Mouse (Mus musculus) liver, embryonic 14.5 days (tissue): ENCODE measurements around the gene Hmgcs2. TPM values are rescaled to one million over a fixed set of nuclear protein-coding genes. Genes with fewer than 3 reads are reported as not detected.

Experiments used
- ATAC-seq: fragments of 200-750 bp; cut with Nextera tagmentation; 2 replicates; pipeline ENCODE4 v1.8.0; 2017; ENCODE audit warnings: moderate number of reproducible peaks, mild to moderate bottlenecking, moderate library complexity; ENCODE audit not compliant: insufficient read depth
- DNase-seq, 3 experiments: peaks; one replicate each; pipeline ENCODE4 v3.0.0-alpha.2; 2012 to 2013; ENCODE audit warnings: low read depth in 3 of 3, low spot score in 3 of 3
- H3K27ac ChIP-seq: fragments of 300-500 bp; sonication (generic); 2 replicates; pipeline ENCODE4 v1.5.1; 2014; ENCODE audit warnings: moderate library complexity, mild to moderate bottlenecking, control low read depth, inconsistent platforms
- H3K27me3 ChIP-seq: fragments of 300-500 bp; sonication (generic); 2 replicates; pipeline ENCODE4 v1.6.1; 2014; ENCODE audit warnings: mild to moderate bottlenecking, low read length, moderate library complexity; ENCODE audit not compliant: control insufficient read depth, insufficient read depth
- H3K36me3 ChIP-seq: fragments of 300-500 bp; sonication (generic); replicated peaks from 2 replicates; pipeline ENCODE4 v1.6.1; 2014; ENCODE audit warnings: low read depth; ENCODE audit not compliant: control insufficient read depth, insufficient read depth
- H3K4me1 ChIP-seq, 2 experiments: fragments of 200-500 bp in 1 of 2; fragments of 300-500 bp in 1 of 2; sonication (generic) in 1 of 2; replicated peaks; 2 replicates each; pipeline ENCODE4 v1.6.1; 2012 to 2014; ENCODE audit warnings: antibody characterized with exemption in 1 of 2, inconsistent platforms in 1 of 2, low read length in 1 of 2; ENCODE audit not compliant: control insufficient read depth in 2 of 2, insufficient read depth in 2 of 2
- H3K4me2 ChIP-seq: fragments of 300-500 bp; sonication (generic); 2 replicates; pipeline ENCODE4 v1.6.1; 2014; ENCODE audit warnings: low read depth, mild to moderate bottlenecking, control low read depth, moderate library complexity
- H3K4me3 ChIP-seq, 2 experiments: fragments of 200-500 bp in 1 of 2; fragments of 300-500 bp in 1 of 2; sonication (generic) in 1 of 2; 2 replicates each; pipeline ENCODE4 v1.5.1; 2012 to 2014; ENCODE audit warnings: low read depth in 2 of 2, low read length in 2 of 2, mild to moderate bottlenecking in 2 of 2, control low read depth in 1 of 2, inconsistent platforms in 1 of 2, moderate library complexity in 1 of 2; ENCODE audit not compliant: insufficient read depth in 1 of 2
- H3K9ac ChIP-seq: fragments of 300-500 bp; sonication (generic); replicated peaks from 2 replicates; pipeline ENCODE4 v1.6.1; 2014; ENCODE audit warnings: mild to moderate bottlenecking, control low read depth, moderate library complexity
- H3K9me3 ChIP-seq: fragments of 300-500 bp; sonication (generic); 2 replicates; pipeline ENCODE4 v1.6.1; 2016; ENCODE audit warnings: low read length, mixed read lengths; ENCODE audit not compliant: control insufficient read depth
- CTCF ChIP-seq: IDR thresholded peaks from 2 replicates; pipeline ENCODE4 v1.5.1; 2016; ENCODE audit warnings: antibody characterized with exemption, low read depth, control low read depth
- EP300 ChIP-seq: IDR thresholded peaks from 2 replicates; pipeline ENCODE4 v1.6.1; 2016; ENCODE audit warnings: antibody characterized with exemption, low read depth
- WGBS: fragments of 180-500 bp; shearing (Covaris S2); extraction: QIAGEN DNeasy Blood & Tissue Kit; methylation state at CpG from one replicate; pipeline ENCODE4 v1.1.7; 2014; ENCODE audit not compliant: insufficient replicate concordance; 5-methylcytosine and 5-hydroxymethylcytosine counted together
- polyA plus RNA-seq, 2 experiments: library from polyadenylated mRNA; depleted of rRNA in 1 of 2; stranded (reverse) in 1 of 2; unstranded in 1 of 2; fragments of >200 nt; fragmentation: Nextera tagmentation in 1 of 2; extraction: Ambion mirVana in 1 of 2; gene quantifications; 2 replicates each; pipeline versions ENCODE4 v1.2.1 to v1.2.3; 2012 to 2014

Gene Hmgcs2
- polyA plus RNA-seq, 2 experiments: 32.1 to 85.7 TPM

GRCm38 (mm10) chr3:98319190-98319589, 39.0 kb downstream of the Hmgcs2 start:
- Histone ChIP-seq H3K27ac (no peak overlapping the region), H3K36me3 (peaks cover 14% of the 10 kb centered on the region), H3K4me3 (no peak overlapping the region), H3K9me3 (no peaks in the 10 kb centered on the region), H3K4me2 (no peak overlapping the region), H3K4me1 (no peaks in the 10 kb centered on the region), H3K9ac (no peak overlapping the region), H3K27me3 (no peaks in the 10 kb centered on the region)
- 82% methylated on average over 2 of the region's 2 CpGs for WGBS
- ATAC-seq (no peak), DNase-seq (no peak)
- TF ChIP-seq CTCF (no peak), EP300 (no peak)

- no peaks in the 10 kb centered on the region for H3K9me3 ChIP-seq
- no peaks in the 10 kb centered on the region for H3K4me1 ChIP-seq
- DNase-seq (no peak), ATAC-seq (no peak)
- no peak overlapping the region for H3K4me2 ChIP-seq
- no peak overlapping the region for H3K4me3 ChIP-seq
- no peak overlapping the region for H3K9ac ChIP-seq
- no peak for TF ChIP-seq CTCF
- H3K36me3 ChIP-seq: peaks cover 15% of the 10 kb centered on the region
- no peaks in the 10 kb centered on the region for H3K27me3 ChIP-seq
- no peak overlapping the region for H3K27ac ChIP-seq
- 78% methylated on average over 5 of the region's 5 CpGs for WGBS
Measured at GRCm38 (mm10) chr3:98322209-98322608, 42.0 kb downstream of the Hmgcs2 start.

DNA sequence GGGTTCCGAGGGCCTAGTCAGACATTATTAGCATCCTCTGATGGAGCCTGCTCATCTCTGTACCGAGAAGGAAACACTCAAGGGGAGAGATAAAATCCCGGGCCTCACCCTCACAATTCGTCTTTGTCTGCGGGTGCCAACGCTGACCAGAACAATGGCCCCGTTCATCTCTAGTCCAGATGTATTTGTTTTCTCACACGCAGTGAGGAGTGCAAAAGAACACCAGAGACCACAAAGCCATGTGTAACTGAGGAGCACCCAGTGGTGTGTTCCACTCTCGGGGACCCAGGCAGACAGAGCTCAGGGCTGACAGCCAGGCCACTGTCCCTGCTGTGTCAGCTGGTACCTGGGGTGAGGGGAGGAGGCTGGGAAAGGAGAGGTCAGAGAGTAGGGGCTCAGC, 44.0 kb downstream of the Hmgcs2 start:
- Histone ChIP-seq H3K9me3 (no peaks in the 10 kb centered on the region), H3K4me2 (no peak overlapping the region), H3K9ac (no peak overlapping the region), H3K4me3 (no peak overlapping the region), H3K27ac (no peak overlapping the region), H3K27me3 (no peaks in the 10 kb centered on the region), H3K36me3 (peaks cover 11% of the 10 kb centered on the region), H3K4me1 (no peaks in the 10 kb centered on the region)
- DNase-seq (no peak), ATAC-seq (no peak)
- WGBS: 66% methylated on average over 9 of the region's 9 CpGs
- no peak for TF ChIP-seq CTCF

DNA sequence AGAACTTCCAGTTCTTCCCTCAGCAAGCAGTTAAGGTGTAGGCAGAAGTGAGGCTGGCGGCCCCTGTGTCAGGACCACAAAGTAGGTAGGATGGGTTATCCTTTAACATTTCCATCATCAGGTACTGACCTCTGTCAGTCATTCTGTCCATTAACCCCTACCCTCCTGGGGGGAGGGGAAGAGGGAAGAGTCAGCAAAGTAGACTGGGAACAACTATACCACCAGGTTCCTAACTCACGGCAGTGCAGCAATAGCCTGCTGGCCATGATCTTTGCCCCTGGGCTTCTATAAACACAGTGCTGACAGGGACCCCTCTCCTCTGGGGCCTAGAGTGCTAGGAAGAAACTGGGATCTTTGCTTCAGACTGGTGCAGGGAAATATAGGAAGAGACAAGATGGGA, 53.8 kb downstream of the Hmgcs2 start:
- TF ChIP-seq CTCF: no peak
- no peak for TF ChIP-seq EP300
- no peaks in the 10 kb centered on the region for H3K9me3 ChIP-seq
- H3K9ac ChIP-seq: no peak overlapping the region
- ATAC-seq (peak; percentile 34), DNase-seq (peak in 2 of 3 experiments; percentile 25 to 28)
- H3K4me2 ChIP-seq: no peak overlapping the region
- H3K4me3 ChIP-seq: no peak overlapping the region
- WGBS: 56% methylated on average over 2 of the region's 2 CpGs
- no peak overlapping the region for H3K27ac ChIP-seq
- H3K27me3 ChIP-seq: no peaks in the 10 kb centered on the region
- peaks cover 4% of the 10 kb centered on the region; the same call in 1 of the 2 replicates for H3K36me3 ChIP-seq
- peaks cover 5 to 35% of the 10 kb centered on the region in 2 experiments for H3K4me1 ChIP-seq

DNA sequence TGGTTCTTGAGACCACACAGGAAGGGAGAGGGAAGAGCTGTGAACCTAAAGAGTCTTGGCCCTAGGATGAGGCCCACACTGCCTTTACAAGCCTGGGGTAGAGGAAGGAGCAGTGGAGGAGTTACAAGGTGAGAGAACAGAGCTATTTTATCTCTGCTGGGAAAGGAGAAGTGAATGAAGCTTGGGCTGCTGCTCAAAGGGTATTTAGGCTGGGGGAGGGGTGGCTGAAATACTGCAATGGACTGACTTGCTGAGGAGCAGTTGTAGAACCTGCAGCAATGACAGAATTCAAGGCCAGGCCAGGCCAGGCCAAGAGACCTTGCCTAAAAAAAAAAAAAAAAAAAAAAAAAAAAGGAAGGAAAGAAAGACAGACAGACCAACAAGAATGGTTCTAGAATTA, 55.1 kb downstream of the Hmgcs2 start:
- H3K9ac ChIP-seq: no peak overlapping the region
- ATAC-seq (no peak), DNase-seq (no peak)
- no peak overlapping the region for H3K27ac ChIP-seq
- H3K36me3 ChIP-seq: peaks cover 4% of the 10 kb centered on the region; the same call in 1 of the 2 replicates
- H3K4me1 ChIP-seq: peaks cover 5 to 35% of the 10 kb centered on the region in 2 experiments
- peak overlapping the region; percentile 86; the same call in 1 of the 2 replicates for H3K4me2 ChIP-seq
- no peak overlapping the region for H3K4me3 ChIP-seq
- H3K27me3 ChIP-seq: no peaks in the 10 kb centered on the region
- TF ChIP-seq EP300 (no peak), CTCF (no peak)
- no peaks in the 10 kb centered on the region for H3K9me3 ChIP-seq

DNA sequence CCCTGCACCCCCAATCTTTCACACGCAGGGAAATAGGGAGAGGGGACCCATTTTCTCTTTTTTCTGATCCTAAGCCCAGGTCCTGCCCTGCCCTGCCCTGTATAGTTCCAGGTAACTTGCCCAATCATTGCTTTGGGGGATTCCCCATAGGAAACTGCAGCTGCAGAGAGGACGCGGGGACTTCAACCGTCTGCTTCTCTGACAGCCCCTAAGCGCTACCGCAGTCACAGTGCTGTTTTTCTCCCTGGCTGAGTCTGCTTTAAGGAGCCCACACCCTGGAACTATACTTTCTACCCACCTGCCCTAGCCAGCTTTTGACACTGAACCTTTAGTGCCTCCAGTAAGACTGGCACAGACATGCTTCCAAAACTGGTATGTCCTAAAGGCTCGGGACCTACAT, 55.7 kb downstream of the Hmgcs2 start:
- H3K9me3 ChIP-seq: no peaks in the 10 kb centered on the region
- no peak for TF ChIP-seq EP300
- TF ChIP-seq CTCF: no peak
- ATAC-seq (no peak), DNase-seq (no peak)
- 22% methylated on average over 7 of the region's 7 CpGs for WGBS
- H3K4me2 ChIP-seq: peak overlapping the region; percentile 86
- no peak overlapping the region for H3K4me3 ChIP-seq
- no peaks in the 10 kb centered on the region for H3K27me3 ChIP-seq
- peaks cover 5 to 35% of the 10 kb centered on the region in 2 experiments for H3K4me1 ChIP-seq
- H3K36me3 ChIP-seq: peaks cover 4% of the 10 kb centered on the region; the same call in 1 of the 2 replicates
- no peak overlapping the region for H3K27ac ChIP-seq
- no peak overlapping the region for H3K9ac ChIP-seq
